Mouse (Mus musculus) midbrain, embryonic 14.5 days (tissue): ENCODE data around the gene Gnai2. TPM values are rescaled to one million over a fixed set of nuclear protein-coding genes. Genes with fewer than 3 reads are reported as not detected.

Source experiments
- ATAC-seq: fragments of 200-750 bp; cut with Nextera tagmentation; 2 replicates; pipeline ENCODE4 v1.8.0; 2017; ENCODE audit warnings: moderate number of reproducible peaks, moderate library complexity; ENCODE audit not compliant: low FRiP score, low TSS enrichment
- DNase-seq: peaks from one replicate; pipeline ENCODE4 v3.0.0-alpha.2; 2015
- H3K27ac ChIP-seq: fragments of 300-500 bp; sonication (generic); replicated peaks from 2 replicates; pipeline ENCODE4 v1.5.1; 2014; ENCODE audit warnings: mild to moderate bottlenecking, low read depth, low read length, moderate library complexity
- H3K27me3 ChIP-seq: fragments of 300-500 bp; sonication (generic); 2 replicates; pipeline ENCODE4 v1.6.1; 2014; ENCODE audit warnings: low read length, control low read depth, mixed read lengths; ENCODE audit not compliant: control insufficient read depth, insufficient read depth
- H3K36me3 ChIP-seq: fragments of 300-500 bp; sonication (generic); 2 replicates; pipeline ENCODE4 v1.6.1; 2014; ENCODE audit warnings: low read length, control low read depth; ENCODE audit not compliant: control insufficient read depth, insufficient read depth
- H3K4me1 ChIP-seq: fragments of 300-500 bp; sonication (generic); 2 replicates; pipeline ENCODE4 v1.6.1; 2014; ENCODE audit warnings: mild to moderate bottlenecking, antibody characterized with exemption, low read length, control low read depth; ENCODE audit not compliant: control insufficient read depth, insufficient read depth
- H3K4me2 ChIP-seq: fragments of 300-500 bp; sonication (generic); 2 replicates; pipeline ENCODE4 v1.6.1; 2014; ENCODE audit warnings: mild to moderate bottlenecking, low read length, moderate library complexity
- H3K4me3 ChIP-seq: fragments of 300-500 bp; sonication (generic); replicated peaks from 2 replicates; pipeline ENCODE4 v1.5.1; 2014; ENCODE audit warnings: low read depth, low read length
- H3K9ac ChIP-seq: fragments of 300-500 bp; sonication (generic); replicated peaks from 2 replicates; pipeline ENCODE4 v1.6.1; 2014; ENCODE audit warnings: mild to moderate bottlenecking, low read length, moderate library complexity
- H3K9me3 ChIP-seq: fragments of 300-500 bp; sonication (generic); 2 replicates; pipeline ENCODE4 v1.6.1; 2016; ENCODE audit warnings: low read length, control low read depth, mixed read lengths; ENCODE audit not compliant: control insufficient read depth
- WGBS: fragments of 180-500 bp; shearing (Covaris S2); extraction: QIAGEN DNeasy Blood & Tissue Kit; methylation state at CpG from one replicate; pipeline ENCODE4 v1.1.7; 2014; 5-methylcytosine and 5-hydroxymethylcytosine counted together
- polyA plus RNA-seq: library from polyadenylated mRNA; unstranded; fragments of >200 nt; fragmentation: Nextera tagmentation; extraction: Ambion mirVana; gene quantifications from 2 replicates; pipeline ENCODE4 v1.2.1, GENCODE M21; 2014

Gnai2 gene
- polyA plus RNA-seq, 1 experiment from 2014 or later, result 326 TPM

DNA sequence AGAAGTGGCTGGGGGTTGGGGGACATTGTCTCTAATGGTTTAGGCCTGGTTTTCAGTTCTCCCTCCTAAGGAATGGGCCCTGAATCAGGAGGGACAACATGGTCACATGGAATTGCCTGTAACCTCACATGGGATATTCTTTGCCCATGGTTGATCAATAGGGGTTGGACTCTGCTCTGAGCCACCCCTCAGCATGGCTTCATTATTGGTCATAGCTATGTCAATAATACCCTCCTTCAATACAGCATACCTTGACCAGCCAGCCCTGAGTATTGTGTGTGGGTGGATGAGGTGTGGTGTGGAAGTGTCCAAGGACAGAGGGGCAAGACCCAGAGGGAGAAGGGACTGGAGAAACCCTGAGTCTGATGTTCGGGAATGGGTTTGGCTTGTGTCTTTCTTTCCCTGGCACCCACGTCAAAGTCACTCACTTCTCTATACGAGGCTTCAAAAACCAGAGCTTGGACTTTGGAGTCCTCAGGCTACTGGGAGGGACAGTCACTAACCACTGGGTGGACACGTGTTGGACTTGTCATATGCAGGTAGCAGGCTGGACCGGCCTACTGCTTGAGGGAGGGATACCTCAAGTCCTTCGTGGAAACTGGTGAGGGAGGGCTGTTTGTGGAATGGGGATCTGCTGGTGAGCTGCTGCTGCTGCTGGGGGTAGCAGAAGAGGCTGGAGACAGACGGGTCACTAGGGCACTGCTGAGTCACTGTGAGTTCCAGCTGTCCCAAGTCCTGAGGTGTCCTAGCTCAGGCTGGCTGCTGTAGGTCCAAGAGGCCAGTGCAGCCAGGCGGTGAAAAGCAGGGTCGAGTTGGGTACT, 39.7 kb upstream of the Gnai2 start:
- Histone ChIP-seq H3K9me3 (no peaks in the 10 kb centered on the region), H3K9ac (no peak overlapping the region), H3K4me2 (no peak overlapping the region), H3K36me3 (no peaks in the 10 kb centered on the region), H3K4me3 (no peak overlapping the region), H3K27ac (no peak overlapping the region), H3K27me3 (peaks cover 22% of the 10 kb centered on the region; the same call in 1 of the 2 replicates), H3K4me1 (peaks cover 7% of the 10 kb centered on the region; the same call in 1 of the 2 replicates)
- 55% methylated on average over 9 of the region's 9 CpGs for WGBS
- ATAC-seq (no peak), DNase-seq (no peak)

- H3K4me2 ChIP-seq, result no peak overlapping the region
- H3K4me1 ChIP-seq, result peaks cover 17% of the 10 kb centered on the region; the same call in 1 of the 2 replicates
- H3K36me3 ChIP-seq, result no peaks in the 10 kb centered on the region
- no peak for ATAC-seq
- DNase-seq, result no peak
- no peak overlapping the region for H3K27ac ChIP-seq
- whole genome bisulfite sequencing, result 37% methylated on average over 5 of the region's 5 CpGs
- H3K27me3 ChIP-seq, result peaks cover 18% of the 10 kb centered on the region
- H3K9ac ChIP-seq, result no peak overlapping the region
- no peaks in the 10 kb centered on the region for H3K9me3 ChIP-seq
- no peak overlapping the region for H3K4me3 ChIP-seq
Measured at GRCm38 (mm10) chr9:107670259-107670658, 35.1 kb upstream of the Gnai2 start.

DNA sequence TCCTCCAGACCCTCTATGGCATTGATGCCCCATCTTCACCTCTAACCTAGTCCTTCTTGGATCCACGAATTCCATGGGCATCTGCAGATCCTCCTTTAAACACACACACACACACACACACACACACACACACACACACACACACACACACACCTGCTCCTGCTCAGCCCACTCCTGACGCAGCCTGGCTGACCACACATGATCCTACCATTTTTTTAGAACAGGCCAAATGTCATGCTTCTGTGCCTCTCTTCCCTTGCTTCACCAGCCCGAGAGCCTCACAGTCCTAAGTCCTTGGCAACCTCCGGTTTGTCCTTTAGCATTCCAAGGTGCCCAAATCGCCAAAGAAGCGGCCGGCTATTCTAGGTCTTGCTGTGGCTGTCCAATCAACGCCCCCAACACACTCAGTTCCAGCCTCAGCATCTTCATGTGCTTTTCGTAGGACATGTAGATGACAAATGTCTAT, 34.3 kb upstream of the Gnai2 start, which contains the start of gene Slc38a3:
Gene Slc38a3, minus strand, starts transcription at position 51 of the 466 bp plus-strand sequence.
- Histone ChIP-seq H3K36me3 (no peaks in the 10 kb centered on the region), H3K4me2 (no peak within 1 kb of the TSS), H3K4me1 (peaks cover 17% of the 10 kb centered on the region; the same call in 1 of the 2 replicates), H3K27me3 (peaks cover 15% of the 10 kb centered on the region), H3K4me3 (no peak within 1 kb of the TSS), H3K9ac (no peak within 1 kb of the TSS), H3K9me3 (no peaks in the 10 kb centered on the region), H3K27ac (no peak within 1 kb of the TSS)
- ATAC-seq, result no peak
- 80% methylated on average over 9 of the region's 9 CpGs for WGBS
- DNase-seq, result no peak

DNA sequence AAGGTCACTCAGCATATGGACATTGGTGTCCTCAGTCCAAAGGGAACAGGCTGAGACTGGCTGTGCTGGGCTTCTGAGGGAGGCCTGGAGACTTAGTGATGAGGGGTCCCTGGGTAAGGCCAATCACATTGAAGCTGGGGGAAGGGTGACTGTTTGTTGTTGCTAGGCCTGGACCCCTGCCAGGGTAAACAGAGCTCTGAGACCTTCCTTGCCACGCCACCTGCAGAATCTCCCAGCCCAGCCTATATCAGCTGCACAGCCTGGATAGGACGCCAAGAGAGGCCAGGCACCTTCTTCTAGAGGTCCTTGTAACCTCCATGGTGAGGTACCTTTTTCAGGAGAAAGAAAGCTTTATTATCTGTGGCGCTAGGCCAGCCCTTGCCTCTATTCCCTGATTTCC, 33.7 kb upstream of the Gnai2 start:
- H3K4me2 ChIP-seq, result no peak overlapping the region
- H3K4me1 ChIP-seq, result peaks cover 17% of the 10 kb centered on the region; the same call in 1 of the 2 replicates
- ATAC-seq, result no peak
- H3K4me3 ChIP-seq, result no peak overlapping the region
- H3K27me3 ChIP-seq, result peaks cover 15% of the 10 kb centered on the region
- H3K9me3 ChIP-seq, result no peaks in the 10 kb centered on the region
- no peak for DNase-seq
- no peaks in the 10 kb centered on the region for H3K36me3 ChIP-seq
- H3K27ac ChIP-seq, result no peak overlapping the region
- H3K9ac ChIP-seq, result no peak overlapping the region
- WGBS, result 67% methylated on average over 3 of the region's 3 CpGs

GRCm38 (mm10) chr9:107668011-107668410, 32.8 kb upstream of the Gnai2 start:
- DNase-seq, result no peak
- H3K27me3 ChIP-seq, result peaks cover 15% of the 10 kb centered on the region
- ATAC-seq, result no peak
- H3K9me3 ChIP-seq, result no peaks in the 10 kb centered on the region
- peak overlapping the region; percentile 69 for H3K4me2 ChIP-seq
- H3K36me3 ChIP-seq, result no peaks in the 10 kb centered on the region
- H3K27ac ChIP-seq, result no peak overlapping the region
- no peak overlapping the region for H3K9ac ChIP-seq
- no peak overlapping the region for H3K4me3 ChIP-seq
- peaks cover 23% of the 10 kb centered on the region for H3K4me1 ChIP-seq
- 27% methylated on average over 8 of the region's 8 CpGs for WGBS

DNA sequence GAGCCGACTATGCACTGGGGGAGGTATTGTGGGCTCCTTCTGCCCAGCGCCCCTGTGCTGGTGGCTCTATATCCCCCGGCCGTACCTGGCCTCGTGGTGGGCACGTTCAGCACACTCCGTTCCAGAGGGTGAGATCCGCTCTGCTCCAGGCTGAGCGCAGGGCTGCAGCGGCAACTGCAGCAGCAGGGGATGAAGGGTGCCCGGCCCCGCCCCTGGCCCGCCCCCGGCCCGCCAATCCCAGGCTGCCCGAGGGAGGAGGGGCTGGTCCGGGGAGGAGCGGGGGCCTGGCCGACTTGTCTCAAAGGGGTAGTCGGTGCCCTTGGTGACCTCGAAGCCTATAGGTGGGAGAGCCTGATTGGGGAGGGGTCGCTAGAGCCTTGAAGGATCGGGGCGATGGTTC, 32.1 kb upstream of the Gnai2 start:
- Histone ChIP-seq H3K27ac (no peak overlapping the region), H3K4me1 (peaks cover 23% of the 10 kb centered on the region), H3K9me3 (no peaks in the 10 kb centered on the region), H3K27me3 (peaks cover 15% of the 10 kb centered on the region), H3K36me3 (no peaks in the 10 kb centered on the region), H3K4me3 (peak overlapping the region; percentile 36), H3K4me2 (peak overlapping the region; percentile 69), H3K9ac (peak overlapping the region; percentile 46; the same call in 1 of the 2 replicates)
- peak; percentile 80 for ATAC-seq
- peak; percentile 74 for DNase-seq
- WGBS, result under 1% methylated on average over 24 of the region's 24 CpGs

- no peaks in the 10 kb centered on the region for H3K9me3 ChIP-seq
- H3K4me3 ChIP-seq, result peak overlapping the region; percentile 36
- H3K4me2 ChIP-seq, result peak overlapping the region; percentile 69
- ATAC-seq (peak; percentile 28; the same call in 1 of the 2 replicates), DNase-seq (no peak)
- H3K9ac ChIP-seq, result peak overlapping the region; percentile 46
- H3K4me1 ChIP-seq, result peaks cover 23% of the 10 kb centered on the region
- WGBS, result under 1% methylated on average over 30 of the region's 30 CpGs
- no peak overlapping the region for H3K27ac ChIP-seq
- H3K27me3 ChIP-seq, result peaks cover 15% of the 10 kb centered on the region
- no peaks in the 10 kb centered on the region for H3K36me3 ChIP-seq
Measured at GRCm38 (mm10) chr9:107666751-107667205, 31.6 kb upstream of the Gnai2 start.

DNA sequence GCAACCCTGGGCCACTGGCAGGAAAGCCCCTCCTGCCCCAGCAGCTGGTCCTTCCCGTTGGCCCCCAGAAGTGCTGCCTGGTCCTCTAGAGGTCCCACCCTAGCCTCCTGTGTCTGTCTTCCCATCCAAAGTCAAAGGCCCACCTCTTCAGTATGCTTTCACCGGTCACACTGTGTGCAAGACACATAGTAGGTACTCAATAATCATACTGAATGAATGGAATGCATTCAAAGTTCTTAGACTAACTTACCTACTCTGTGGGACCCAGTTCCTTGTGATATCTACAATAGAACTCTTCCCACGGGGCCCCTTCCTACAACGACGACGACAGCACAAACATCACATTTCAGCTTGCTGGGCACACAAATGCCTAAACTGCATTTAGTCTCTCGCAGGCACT, 30.1 kb upstream of the Gnai2 start:
- H3K9ac ChIP-seq, result no peak overlapping the region
- H3K27ac ChIP-seq, result no peak overlapping the region
- peaks cover 23% of the 10 kb centered on the region for H3K4me1 ChIP-seq
- H3K4me3 ChIP-seq, result no peak overlapping the region
- no peaks in the 10 kb centered on the region for H3K36me3 ChIP-seq
- ATAC-seq (no peak), DNase-seq (no peak)
- 83% methylated on average over 7 of the region's 7 CpGs for WGBS
- no peaks in the 10 kb centered on the region for H3K9me3 ChIP-seq
- H3K4me2 ChIP-seq, result peak overlapping the region; percentile 69; the same call in 1 of the 2 replicates
- peaks cover 15% of the 10 kb centered on the region for H3K27me3 ChIP-seq
